Mouse (Mus musculus) G1E (cell line): ENCODE data around the gene Cep295nl.

Experiments used
- CTCF ChIP-seq: IDR thresholded peaks from 2 replicates; pipeline ENCODE4 v1.5.1; 2012; ENCODE audit warnings: low read depth, low read length, inconsistent platforms, mixed read lengths
- GATA1 ChIP-seq: IDR thresholded peaks from 2 replicates; pipeline ENCODE4 v1.6.1; 2012; ENCODE audit warnings: borderline replicate concordance, low read length, inconsistent platforms, mixed read lengths
- GATA2 ChIP-seq: IDR thresholded peaks from 2 replicates; pipeline ENCODE4 v1.6.1; 2012; ENCODE audit warnings: low read depth, low read length, inconsistent platforms, borderline replicate concordance

- TF ChIP-seq GATA1, result no peak
- TF ChIP-seq GATA2, result no peak
- no peak for TF ChIP-seq CTCF
Observed at GRCm38 (mm10) chr11:118321971-118322370, 20.3 kb downstream of the Cep295nl start.
